Mouse (Mus musculus): ENCODE data around the gene 6330409D20Rik.

DNA sequence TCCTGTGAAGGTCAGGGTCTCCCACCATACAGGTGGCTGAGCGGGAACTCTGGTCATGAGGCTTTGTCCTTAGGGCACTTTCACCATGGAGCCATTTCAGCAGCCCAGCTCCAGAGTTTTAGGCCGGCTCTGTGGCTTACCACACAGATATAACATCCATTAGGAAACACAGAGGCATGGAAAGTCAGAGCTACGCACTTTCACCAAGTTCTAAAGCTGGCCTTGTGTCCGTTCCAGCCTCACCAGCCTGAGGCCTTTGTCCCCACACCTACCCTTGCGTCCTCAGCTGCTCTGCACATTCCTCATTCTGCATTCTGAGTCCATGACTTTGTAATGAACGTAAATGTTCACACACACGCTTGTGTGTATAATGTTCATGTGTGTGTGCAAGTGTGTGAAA lies 35.8 kb downstream of the 6330409D20Rik start:
- TF ChIP-seq CTCF (IDR thresholded peaks at IDR 0.05; ENCODE audit: borderline replicate concordance, insufficient read depth, low read depth, low read length) (no peak), POLR2A (IDR thresholded peaks at IDR 0.05; ENCODE audit: borderline replicate concordance, insufficient read depth, low read length) (no peak)

Data from cerebellum, adult 2 months (tissue).